Mouse (Mus musculus): ENCODE results near the gene Gmfg.

Gene Gmfg

GRCm38 (mm10) chr7:28436932-28437570 is at the start of gene Gmfg:
TSS of gene Gmfg (plus strand) at chr7:28437447.
- peak; percentile 90 for DNase-seq

GRCm38 (mm10) chr7:28390331-28390730 is 46.9 kb upstream of the Gmfg start:
- DNase-seq: no peak

GRCm38 (mm10) chr7:28392429-28393271 is 44.6 kb upstream of the Gmfg start, which contains the start of the genes Med29 and Paf1:
TSS of gene Med29 (minus strand) at chr7:28392708.
TSS of gene Paf1 (plus strand) at chr7:28392951.
- peak; percentile 97 for DNase-seq

- no peak for DNase-seq
Measured at GRCm38 (mm10) chr7:28393272-28393951, 43.8 kb upstream of the Gmfg start.

GRCm38 (mm10) chr7:28395425-28395824 is 41.8 kb upstream of the Gmfg start:
- DNase-seq: no peak

GRCm38 (mm10) chr7:28398000-28398399 is 39.2 kb upstream of the Gmfg start:
- peak; percentile 49 for DNase-seq

- DNase-seq: no peak
Measured at GRCm38 (mm10) chr7:28398696-28399340, 38.4 kb upstream of the Gmfg start.

GRCm38 (mm10) chr7:28401030-28401429 is 36.2 kb upstream of the Gmfg start:
- DNase-seq: no peak

GRCm38 (mm10) chr7:28401942-28402341 is 35.3 kb upstream of the Gmfg start:
- no peak for DNase-seq

GRCm38 (mm10) chr7:28410841-28411475 is 26.3 kb upstream of the Gmfg start:
- no peak for DNase-seq

GRCm38 (mm10) chr7:28412826-28413225 is 24.4 kb upstream of the Gmfg start:
- DNase-seq: no peak

GRCm38 (mm10) chr7:28417368-28417767 is 19.9 kb upstream of the Gmfg start:
- no peak for DNase-seq

- no peak for DNase-seq
Measured at GRCm38 (mm10) chr7:28418096-28418670, 19.1 kb upstream of the Gmfg start.

- no peak for DNase-seq
Measured at GRCm38 (mm10) chr7:28419416-28419815, 17.8 kb upstream of the Gmfg start.

- DNase-seq: no peak
Measured at GRCm38 (mm10) chr7:28423018-28423417, 14.2 kb upstream of the Gmfg start.

GRCm38 (mm10) chr7:28427738-28428137 is 9.5 kb upstream of the Gmfg start:
- no peak for DNase-seq

GRCm38 (mm10) chr7:28430512-28430911 is 6.7 kb upstream of the Gmfg start:
- DNase-seq: no peak

- DNase-seq: no peak
Measured at GRCm38 (mm10) chr7:28432252-28432651, 5.0 kb upstream of the Gmfg start.

- peak; percentile 71 for DNase-seq
Measured at GRCm38 (mm10) chr7:28435660-28436259, 1.5 kb upstream of the Gmfg start.

- DNase-seq: peak; percentile 99
Measured at GRCm38 (mm10) chr7:28436271-28436904, 859 bp upstream of the Gmfg start.

- DNase-seq: no peak
Measured at GRCm38 (mm10) chr7:28437964-28438363, 717 bp downstream of the Gmfg start.

Measured in embryo, embryonic 11 days (tissue).